Mouse (Mus musculus) retina, embryonic 14.5 days (tissue): Measurements from ENCODE around the gene Tmem123.

Experiments used
- DNase-seq: peaks from one replicate; pipeline ENCODE4 v3.0.0-alpha.2; 2015; ENCODE audit warnings: low spot score

Gene Tmem123

DNA sequence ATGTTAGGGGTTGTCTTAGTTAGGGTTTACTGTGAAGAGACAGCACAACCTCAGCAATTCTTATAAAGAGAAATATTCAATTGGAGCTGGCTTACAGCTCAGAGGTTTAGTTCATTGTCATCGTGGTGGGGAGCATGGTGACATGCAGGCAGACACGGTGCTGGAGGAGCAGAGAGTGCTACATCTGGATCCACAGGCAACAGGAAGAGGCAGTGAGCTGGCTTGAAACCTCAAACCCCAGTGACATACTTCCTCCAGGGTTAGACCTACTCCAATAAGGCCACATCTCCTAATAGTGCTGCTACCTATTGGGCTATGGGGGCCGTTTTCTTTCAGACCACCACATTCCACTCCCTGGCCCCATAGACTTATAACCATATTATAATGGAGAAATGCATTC is 12.1 kb downstream of the Tmem123 start:
- no peak for DNase-seq

DNA sequence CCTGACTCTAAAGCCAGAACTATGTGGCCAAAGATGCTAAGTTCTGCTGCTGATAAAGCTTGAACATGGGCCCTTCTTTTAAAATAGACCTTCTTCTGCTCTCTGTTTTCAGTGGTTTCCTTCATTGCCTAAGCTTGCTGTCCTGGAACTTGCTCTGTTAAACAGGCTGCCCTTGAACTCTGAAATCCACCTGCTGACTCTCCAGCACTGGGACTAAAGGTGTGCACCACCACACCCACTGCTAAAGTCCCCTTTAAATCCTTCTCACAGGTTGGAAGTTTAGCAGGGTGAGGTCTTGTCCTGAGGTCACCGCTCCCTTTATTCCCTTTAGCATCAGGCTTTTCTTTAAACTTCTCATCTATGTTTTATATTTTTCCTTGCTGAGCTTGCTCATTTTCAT is 13.1 kb downstream of the Tmem123 start:
- no peak for DNase-seq

DNA sequence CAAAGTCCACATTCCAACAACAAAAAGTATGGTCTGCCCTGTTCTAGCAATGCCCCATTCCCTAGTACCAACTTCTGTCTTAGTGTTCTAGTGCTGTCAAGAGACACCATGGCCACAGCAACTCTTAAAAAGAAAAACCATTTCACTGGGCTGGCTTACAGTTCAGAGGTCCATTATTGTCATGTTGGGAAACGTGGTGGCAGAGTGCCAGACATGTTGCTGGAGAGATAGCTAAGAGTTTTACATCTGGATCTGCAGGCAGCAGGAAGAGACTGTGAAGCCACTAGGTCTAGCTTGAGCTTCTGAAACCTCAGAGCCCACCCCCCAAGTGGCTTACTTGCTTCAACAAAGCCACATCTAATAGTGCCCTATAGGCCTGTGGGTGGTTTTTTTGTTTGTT is 13.8 kb downstream of the Tmem123 start:
- DNase-seq = no peak

DNA sequence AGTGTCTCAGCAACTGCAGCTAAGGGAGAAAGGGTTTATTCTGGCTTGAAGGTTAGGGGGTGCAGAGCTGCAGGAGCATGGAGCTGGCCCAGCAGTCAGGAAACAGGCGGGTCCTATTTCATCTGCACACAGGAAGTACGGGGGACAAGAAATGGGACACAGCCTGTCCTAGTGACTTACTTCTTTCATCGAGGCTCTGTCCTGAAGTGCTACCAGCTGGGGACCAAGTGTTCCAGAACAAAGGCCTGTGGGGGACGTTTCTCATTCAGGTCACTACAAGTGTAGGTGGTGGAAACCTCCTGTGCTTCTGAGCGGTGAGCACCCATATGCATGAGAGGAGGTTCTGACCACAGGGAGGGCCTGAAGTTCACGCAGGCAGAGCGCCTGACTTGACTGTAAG is 14.9 kb downstream of the Tmem123 start:
- no peak for DNase-seq

DNA sequence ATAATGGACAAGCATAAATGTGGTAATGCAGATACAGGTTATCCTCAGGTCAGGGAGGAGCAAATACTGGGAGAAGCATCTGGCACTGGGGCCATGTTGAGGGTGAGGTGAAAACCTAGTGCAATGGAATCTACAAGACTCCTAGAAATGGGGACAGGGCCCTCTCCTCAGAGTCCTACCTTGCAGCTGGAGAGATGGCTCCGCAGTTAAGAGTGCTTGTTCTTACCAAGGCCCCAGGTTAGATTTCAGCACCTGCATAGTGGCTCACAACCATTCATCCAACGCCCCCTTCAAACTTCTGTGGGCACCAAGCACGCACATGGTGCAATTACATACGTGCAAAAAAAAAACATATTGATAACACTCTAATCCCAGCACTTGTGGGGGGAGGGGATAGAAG is 15.9 kb downstream of the Tmem123 start:
- no peak for DNase-seq

DNA sequence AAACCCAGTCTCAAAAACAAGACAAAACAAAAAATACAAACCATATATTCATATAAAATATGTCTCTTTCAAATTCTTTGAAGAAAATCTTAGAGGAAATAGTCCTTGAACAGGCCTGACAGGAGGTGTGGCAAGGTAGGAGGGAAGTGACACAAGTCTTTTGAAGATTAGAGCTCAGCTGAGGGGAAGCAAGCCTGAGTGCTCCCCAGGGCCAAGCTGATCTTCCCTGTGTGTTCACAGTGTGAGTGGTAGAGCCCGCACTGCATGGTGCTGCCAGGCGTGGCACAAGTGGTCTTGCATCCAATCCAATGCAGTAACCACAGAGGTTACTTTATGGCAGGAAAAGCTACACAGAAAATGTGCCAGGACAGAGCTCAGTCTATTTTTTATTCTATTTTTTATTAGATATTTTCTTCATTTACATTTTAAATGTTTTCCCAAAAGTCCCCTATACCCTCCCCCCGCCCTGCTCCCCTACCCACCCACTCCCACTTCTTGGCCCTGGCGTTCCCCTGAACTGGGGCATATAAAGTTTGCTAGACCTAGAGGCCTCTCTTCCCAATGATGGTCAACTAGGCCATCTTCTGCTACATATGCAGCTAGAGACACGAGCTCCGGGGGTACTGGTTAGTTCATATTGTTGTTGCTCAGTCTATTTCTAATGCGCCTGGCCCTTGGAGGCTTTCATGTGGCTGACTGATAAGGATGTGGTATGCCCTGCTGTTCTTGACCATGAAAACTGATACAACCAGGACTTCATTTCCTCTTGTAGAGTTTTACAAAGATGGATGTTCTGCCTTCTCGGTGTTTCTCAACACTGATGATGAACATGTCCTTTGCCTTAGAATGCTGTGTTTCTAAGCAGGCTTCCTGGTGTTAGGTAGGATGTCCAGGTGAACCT is 16.7 kb downstream of the Tmem123 start:
- DNase-seq = no peak

DNA sequence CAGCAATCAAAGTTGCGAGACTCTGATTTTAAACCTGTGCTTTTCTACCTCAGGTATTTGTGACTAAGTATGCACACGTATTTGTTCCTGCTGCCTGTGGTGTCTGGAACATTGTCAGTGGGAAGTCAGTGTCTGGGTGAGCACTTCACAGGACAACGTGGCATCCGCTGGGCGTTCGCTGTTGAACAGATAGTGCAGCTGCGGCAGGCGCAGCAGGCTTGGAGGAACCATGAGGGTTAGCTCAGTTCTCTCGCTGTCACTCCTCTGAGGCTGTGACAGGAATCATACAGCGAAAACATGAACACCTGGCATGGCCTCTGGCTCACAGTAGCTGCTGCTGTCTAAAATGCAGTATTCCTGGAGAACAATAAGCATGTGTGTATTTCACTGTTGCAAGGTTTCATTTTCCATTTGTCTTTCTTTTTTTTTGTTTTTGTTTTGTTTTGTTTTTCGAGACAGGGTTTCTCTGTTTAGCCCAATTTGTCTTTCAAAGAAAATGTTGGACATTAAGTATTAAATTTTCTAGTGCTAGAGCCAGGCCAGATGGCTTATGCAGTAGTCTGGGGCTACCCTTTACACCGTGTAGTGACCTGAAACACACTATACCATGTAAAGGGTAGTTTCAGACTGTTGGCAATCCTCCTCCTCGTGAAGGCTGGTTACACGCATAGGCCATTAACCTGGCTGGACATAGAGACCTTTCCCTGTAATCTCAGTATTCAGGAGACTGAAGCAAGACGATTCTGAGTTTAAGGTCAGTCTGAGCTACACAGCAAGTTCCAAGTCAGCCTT is 20.2 kb downstream of the Tmem123 start:
- no peak for DNase-seq

DNA sequence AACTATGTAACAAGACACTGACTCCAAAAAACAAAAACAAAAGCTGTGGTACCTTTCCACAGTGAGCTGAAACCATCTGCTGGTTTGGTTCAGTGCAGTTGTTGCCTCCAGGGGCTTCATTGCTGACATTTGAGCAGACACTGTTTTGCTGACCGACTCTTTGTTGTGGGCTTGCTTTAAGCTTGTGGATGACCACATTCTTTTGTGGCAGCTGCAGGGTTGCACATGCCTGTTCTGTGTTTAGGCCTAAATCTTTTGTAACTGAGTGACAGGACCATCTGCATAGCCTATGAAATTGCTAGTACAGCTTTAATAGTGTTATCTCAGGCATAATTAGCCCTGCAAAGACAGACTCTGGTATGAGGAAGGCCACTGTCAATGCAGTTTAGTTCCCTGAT is 20.8 kb downstream of the Tmem123 start:
- DNase-seq = peak; percentile 55

DNA sequence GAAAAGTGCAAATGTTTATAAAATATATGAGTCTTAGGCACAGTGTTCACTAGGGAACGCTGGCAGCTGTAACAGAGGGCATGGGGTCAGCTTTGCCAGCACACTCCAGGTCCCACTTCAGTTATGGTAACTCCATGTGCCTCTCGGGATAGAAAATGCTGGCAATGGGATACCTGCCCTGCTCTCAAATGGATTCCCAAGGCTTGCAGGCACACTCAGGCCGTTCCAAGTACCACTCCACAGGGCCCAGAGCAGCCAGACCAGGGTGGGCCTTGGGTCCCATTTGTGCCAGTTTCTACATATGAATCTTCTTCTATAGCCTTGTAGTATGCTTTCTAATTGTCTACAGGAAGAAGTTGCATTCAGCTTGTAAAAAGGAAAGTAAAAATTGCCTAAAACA is 21.6 kb downstream of the Tmem123 start:
- no peak for DNase-seq

DNA sequence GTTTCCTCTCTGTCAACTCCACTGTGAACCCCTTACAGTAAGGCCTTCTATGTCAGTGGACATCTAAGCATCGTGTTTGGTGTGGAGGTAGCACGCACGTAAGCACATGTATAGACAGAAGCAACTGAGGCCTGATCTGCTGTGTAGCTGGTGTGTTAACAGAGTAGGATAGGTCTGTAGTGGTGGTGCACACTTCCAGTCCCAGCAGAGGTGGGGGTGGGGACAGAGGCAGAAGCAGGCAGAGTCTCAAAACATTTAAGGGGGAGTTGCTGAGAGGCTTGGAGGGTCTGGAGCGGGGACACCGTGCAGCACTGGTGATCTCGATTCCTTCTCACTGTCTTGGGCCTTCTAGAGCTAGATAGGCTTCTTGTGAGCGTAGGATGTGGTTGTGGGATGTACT is 22.2 kb downstream of the Tmem123 start:
- DNase-seq = no peak

DNA sequence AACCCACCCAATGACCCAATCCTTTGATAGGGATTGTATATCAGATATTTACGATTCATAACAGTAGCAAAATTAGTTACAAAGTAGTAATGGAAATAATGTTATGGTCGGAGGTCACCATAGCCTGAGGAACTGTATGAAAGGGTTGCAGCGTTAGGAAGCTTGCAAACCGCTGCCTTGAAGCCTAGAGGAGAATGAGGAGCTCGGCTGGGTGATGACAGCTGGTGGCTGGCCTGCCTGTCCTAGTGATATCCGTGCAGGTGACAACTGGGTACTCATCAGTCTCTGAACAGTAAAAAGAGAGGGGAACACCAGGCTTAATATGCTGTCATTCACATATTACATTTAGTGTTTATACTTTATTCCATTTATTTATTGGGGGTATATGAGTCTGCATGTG is 24.6 kb downstream of the Tmem123 start:
- no peak for DNase-seq

DNA sequence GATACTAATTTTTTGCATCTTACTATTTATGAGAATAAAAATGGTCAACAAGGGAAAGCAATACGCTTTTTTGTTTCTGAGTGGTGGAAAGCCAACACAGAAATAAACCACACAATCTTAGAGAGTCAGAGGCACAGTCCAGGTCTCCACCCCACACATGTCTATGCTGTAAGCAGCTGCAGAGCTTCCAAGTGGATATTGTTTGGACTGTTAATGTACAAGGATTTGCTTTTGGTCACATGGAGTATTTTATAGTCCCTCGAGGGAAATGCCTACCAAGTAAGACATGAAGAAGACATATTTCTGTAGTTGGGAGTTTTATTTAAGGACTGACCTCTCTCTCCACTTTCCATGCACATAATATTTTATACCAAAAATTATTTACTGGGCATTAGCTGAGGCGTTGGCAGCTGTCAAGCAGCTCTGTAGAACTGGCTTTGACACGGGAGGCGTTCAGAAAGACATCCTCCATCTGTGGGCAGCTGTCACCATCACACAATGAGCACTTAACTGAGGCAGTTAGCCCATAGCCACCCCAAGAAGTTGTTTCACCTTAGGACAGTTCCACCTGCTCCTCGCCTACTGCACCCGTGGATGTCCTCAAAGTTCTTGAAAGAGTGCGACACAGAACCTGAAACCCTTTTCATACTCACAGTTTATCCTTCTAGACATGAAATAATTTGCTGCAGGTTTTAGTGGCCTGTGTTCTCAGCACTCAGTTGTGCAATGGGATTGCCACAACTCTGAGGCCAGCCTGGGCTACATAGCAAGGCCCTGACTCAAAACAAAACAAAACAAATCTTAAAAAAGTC is 26.1 kb downstream of the Tmem123 start:
- DNase-seq = no peak

DNA sequence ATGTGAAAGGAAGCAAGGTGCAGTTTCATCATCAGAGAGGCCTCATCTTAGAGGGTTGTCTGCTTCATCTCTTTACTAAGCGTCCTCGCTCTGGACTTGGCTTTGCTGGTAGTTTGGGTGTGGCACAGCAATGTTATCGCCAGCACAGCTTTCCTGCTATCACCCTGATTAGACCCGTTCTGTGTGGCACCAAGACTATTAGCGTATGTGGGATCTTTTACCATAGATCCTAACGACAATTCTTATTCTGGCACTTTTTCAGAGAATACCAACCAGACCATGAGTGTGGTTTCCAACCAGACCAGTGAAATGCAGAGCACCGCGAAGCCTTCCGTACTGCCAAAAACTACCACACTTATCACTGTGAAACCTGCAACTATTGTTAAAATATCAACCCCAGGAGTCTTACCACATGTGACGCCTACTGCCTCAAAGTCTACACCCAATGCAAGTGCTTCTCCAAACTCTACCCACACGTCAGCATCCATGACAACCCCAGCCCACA is 26.8 kb downstream of the Tmem123 start:
- DNase-seq = no peak

DNA sequence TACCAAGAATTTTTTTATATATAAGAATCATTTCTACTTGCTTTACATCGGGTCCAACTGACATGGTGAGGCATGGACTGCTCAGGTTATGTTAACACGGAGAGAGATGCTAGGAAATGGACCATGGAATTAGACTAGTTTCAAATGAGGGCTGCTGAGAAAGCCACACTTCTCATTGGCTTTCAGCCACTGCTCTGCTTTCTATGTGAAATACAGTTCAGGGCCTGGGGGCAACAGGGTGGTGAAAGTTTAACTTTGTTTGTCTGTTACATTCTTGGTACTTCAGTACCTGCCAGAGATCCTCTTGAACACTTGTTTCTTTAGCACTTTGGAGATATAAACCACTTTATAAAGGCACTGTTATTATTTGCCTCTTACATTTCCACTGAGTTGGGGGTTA is 29.7 kb downstream of the Tmem123 start:
- no peak for DNase-seq

DNA sequence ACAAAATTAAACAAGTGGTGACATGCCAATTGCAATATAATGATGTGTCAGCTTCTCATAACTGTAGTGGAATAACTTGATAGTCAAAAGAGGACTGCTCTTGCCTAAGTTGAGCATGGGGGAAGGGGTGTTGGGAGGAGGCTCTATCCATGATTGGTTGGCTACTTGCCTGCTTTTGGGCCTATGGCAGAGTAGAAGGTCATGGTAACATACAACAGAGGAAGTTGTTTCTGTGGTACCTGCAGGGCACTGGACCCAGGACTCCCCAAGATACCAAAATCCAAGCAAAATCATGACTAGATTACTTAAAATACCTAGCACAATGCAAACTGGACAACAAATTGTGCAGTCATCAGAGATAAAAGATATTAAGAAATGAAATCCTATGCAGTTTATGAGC is 31.7 kb downstream of the Tmem123 start:
- DNase-seq = no peak

DNA sequence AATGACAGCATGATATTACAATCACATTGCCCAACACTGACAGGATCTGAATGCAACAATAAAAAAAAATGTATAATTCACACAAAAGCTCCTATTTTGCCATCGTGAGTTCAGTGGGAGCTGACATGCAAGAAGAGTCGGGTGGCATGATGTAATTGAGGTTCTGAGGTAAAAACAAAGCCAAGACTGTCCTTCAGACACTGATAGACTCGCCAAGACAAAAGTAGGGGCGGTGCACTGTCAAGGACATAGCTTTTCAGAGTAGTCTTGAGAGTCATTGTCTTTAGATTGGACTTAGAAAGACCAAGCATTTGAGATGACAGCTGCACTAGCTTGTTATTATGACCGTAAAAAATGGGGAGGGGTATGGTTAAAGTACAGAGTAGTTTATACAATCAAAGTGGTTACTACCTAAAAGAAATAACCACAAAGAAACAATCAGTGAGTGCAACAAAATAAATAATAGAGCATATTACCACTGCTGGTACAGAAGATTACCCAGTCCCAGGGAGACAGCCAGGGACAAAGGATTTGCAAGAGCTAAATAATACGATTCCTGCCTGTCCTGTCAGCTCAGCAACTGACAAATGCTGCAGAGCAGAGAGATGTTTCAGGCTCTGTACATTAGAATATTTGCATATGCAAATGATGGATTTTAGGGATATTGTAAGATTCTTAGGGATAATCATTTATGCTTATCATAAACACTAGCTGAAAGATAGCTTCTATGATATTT is 32.5 kb downstream of the Tmem123 start:
- no peak for DNase-seq

DNA sequence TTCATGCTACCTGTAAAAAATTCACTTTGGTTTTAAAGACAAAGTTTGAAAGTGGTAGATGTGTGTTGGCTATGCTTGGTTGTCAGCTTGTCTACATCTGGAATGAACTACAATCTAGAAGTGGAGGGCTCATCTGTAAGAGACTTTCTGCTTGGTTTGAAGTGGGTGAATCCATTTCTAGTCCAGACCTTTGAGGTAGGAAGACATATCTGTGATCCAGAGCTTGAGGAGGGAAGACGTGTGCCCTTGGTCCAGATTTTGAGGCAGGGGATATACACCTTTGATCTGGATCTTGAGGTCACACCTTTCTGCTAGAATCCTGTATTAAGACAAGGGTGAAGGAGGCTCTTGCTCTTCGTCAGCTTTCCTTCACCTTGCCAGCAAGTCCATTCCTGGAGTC is 33.7 kb downstream of the Tmem123 start:
- DNase-seq = no peak

DNA sequence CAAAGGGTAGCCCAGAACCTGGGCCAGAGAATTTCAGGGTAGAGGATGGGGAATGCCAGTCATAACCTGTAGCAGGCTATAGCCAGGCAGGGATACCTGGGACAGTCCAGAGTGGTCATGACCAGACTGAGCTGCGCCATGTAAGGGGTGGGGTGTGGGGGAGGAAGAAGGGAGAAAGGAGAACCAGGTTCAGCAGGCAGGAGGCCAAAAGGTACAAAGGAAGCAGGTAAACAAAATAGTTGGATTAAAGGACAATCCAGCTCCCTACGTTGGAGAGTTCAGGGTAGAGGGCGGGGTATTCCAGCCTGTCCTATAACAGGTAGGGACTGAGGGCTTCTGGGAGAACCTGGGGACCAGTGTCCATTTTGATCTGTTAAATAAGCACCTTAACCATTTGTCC is 34.7 kb downstream of the Tmem123 start:
- DNase-seq = no peak

DNA sequence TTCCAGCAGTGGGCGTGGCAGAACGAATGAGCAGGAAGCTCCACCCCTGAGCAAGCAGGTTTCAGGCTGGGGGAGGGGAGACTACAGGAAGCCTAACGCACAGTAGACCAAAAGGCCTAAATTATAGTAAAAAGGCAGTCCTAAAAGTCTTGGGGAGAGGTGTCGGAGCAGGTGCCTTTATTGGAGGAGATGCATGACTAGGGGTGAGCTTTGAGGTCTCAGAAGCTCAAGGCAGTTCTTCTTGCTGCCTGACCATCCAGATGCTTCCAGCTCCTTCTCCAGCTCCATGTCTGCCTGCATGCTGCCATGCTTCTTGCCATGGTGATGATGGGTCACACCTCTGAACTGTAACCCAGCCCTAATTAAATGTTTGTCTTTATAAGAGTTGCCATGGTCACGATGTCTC is 41.3 kb downstream of the Tmem123 start:
- DNase-seq = no peak

DNA sequence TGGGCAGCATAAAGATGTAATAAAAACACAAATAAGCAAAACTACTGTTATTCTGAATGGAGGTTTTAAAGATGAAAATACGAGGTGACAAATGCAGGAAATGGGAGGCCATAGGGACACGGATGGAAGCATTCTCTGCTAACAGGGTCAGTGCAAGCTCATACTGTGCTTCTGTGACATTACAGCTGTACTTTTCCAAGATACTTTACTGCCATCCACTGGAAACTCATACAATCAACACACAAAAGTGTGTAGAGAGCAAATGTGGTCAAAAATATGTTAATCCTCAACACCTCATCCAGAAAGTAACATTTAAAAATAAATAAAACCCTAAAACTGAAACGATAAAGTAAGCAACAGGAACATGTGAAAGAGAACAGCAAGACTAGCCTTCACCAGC is 58.9 kb downstream of the Tmem123 start:
- DNase-seq = no peak

DNA sequence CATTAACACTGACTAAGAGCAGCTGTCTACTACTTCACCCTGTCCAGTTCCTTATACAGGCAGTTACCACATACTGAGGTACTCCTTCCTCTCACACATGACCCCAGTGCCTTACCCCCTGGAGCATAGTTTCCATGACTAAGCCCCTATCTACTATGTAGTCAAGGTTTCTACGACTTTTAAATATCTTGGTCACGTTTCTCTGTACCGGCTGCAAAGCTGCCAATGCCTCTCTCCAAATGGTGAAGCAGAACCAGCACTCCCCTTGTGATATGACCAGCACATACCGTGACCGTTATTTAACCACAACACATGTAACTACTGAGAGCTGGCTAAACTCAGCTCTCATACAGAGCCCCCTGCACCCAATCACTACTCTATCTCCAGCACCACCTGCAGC is 61.1 kb downstream of the Tmem123 start:
- DNase-seq = no peak

DNA sequence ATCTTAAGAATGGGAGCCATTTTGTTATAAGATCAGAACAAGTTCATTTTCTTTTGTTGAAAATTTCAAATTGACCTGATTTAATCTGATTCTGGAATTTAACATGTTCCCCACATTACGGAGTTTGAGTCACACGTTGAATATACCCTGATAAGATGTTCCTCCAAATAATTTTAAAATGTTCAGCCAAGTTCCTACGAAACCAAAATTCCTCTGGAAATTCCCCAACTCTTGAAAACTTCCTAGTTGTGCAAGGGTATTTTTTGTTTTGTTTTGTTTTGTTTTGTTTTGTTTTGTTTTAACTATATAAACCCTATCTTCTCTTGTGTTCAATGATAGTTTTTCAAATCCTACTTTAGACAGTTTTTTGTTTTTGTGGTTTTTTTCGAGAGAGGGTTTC is 64.9 kb downstream of the Tmem123 start:
- DNase-seq = no peak
